Mouse (Mus musculus) midbrain, embryonic 16.5 days (tissue): ENCODE data around the gene Ndnf. TPM values are rescaled to one million over a fixed set of nuclear protein-coding genes. Genes with fewer than 3 reads are reported as not detected.

Experiments used
- ATAC-seq: fragments of 200-750 bp; cut with Nextera tagmentation; 2 replicates; pipeline ENCODE4 v1.8.0; 2017; ENCODE audit warnings: moderate TSS enrichment
- H3K27ac ChIP-seq: fragments of 300-500 bp; sonication (generic); 2 replicates; pipeline ENCODE4 v1.5.1; 2014; ENCODE audit warnings: mild to moderate bottlenecking, low read length, mixed read lengths
- H3K27me3 ChIP-seq: fragments of 300-500 bp; sonication (generic); 2 replicates; pipeline ENCODE4 v1.6.1; 2014; ENCODE audit warnings: low read depth, low read length, mixed read lengths; ENCODE audit not compliant: control insufficient read depth, insufficient read depth
- H3K36me3 ChIP-seq: fragments of 300-500 bp; sonication (generic); 2 replicates; pipeline ENCODE4 v1.6.1; 2014; ENCODE audit warnings: mild to moderate bottlenecking, low read length, moderate library complexity, mixed read lengths; ENCODE audit not compliant: control insufficient read depth, insufficient read depth
- H3K4me1 ChIP-seq: fragments of 300-500 bp; sonication (generic); 2 replicates; pipeline ENCODE4 v1.6.1; 2014; ENCODE audit warnings: mild to moderate bottlenecking, low read length, mixed read lengths; ENCODE audit not compliant: control insufficient read depth, insufficient read depth
- H3K4me2 ChIP-seq: fragments of 300-500 bp; sonication (generic); 2 replicates; pipeline ENCODE4 v1.6.1; 2014; ENCODE audit warnings: mild to moderate bottlenecking, low read length, mixed read lengths
- H3K4me3 ChIP-seq: fragments of 300-500 bp; sonication (generic); 2 replicates; pipeline ENCODE4 v1.5.1; 2014; ENCODE audit warnings: low read depth, mild to moderate bottlenecking, low read length, moderate library complexity, mixed read lengths
- H3K9ac ChIP-seq: fragments of 300-500 bp; sonication (generic); 2 replicates; pipeline ENCODE4 v1.6.1; 2014; ENCODE audit warnings: low read depth, low read length, mixed read lengths
- H3K9me3 ChIP-seq: fragments of 300-500 bp; sonication (generic); replicated peaks from 2 replicates; pipeline ENCODE4 v1.6.1; 2014; ENCODE audit warnings: mild to moderate bottlenecking, low read length, mixed read lengths; ENCODE audit not compliant: control insufficient read depth, poor library complexity, severe bottlenecking
- WGBS: fragments of 180-500 bp; shearing (Covaris S2); extraction: QIAGEN DNeasy Blood & Tissue Kit; methylation state at CpG from one replicate; pipeline ENCODE4 v1.1.7; 2014; 5-methylcytosine and 5-hydroxymethylcytosine counted together
- polyA plus RNA-seq: library from polyadenylated mRNA; unstranded; fragments of >200 nt; fragmentation: Nextera tagmentation; extraction: Ambion mirVana; gene quantifications from 2 replicates; pipeline ENCODE4 v1.2.1, GENCODE M21; 2015

Ndnf gene
- polyA plus RNA-seq, 1 experiment from 2014 or later, result 3.8 TPM

- WGBS, result 61% methylated on average over 2 of the region's 2 CpGs
- ATAC-seq, result no peak
Measured at GRCm38 (mm10) chr6:65725677-65726076, 54.3 kb downstream of the Ndnf start.

DNA sequence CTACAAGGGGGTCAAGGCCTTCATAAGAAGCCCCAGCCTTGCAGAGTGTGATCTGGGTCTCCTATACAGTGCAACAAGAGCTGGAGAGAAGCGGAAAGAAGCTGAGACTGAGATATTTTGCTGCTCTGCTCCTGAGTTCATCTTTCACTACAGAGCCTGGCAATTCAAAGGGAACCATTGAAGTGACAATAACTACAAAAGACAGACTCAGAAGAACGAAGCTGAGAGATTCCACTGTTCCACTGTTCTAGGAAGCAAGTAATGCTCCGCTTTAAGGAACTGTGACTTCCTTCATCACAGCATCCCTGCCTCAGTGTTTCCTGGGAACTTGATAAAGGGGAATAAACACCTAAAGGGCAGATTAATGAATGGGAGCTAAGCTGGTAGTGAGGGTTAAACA lies 56.9 kb downstream of the Ndnf start:
- no peak overlapping the region for H3K9ac ChIP-seq
- H3K4me2 ChIP-seq, result no peak overlapping the region
- no peaks in the 10 kb centered on the region for H3K36me3 ChIP-seq
- WGBS, result 63% methylated on average over 3 of the region's 3 CpGs
- H3K4me1 ChIP-seq, result no peaks in the 10 kb centered on the region
- H3K27me3 ChIP-seq, result no peaks in the 10 kb centered on the region
- H3K4me3 ChIP-seq, result no peak overlapping the region
- no peak overlapping the region for H3K27ac ChIP-seq
- no peak for ATAC-seq
- H3K9me3 ChIP-seq, result no peaks in the 10 kb centered on the region

More at GRCm38 (mm10) chr6:65725677-65726076, 54.3 kb downstream of the Ndnf start:
- Histone ChIP-seq H3K4me1 (no peaks in the 10 kb centered on the region), H3K9me3 (no peaks in the 10 kb centered on the region), H3K27ac (no peak overlapping the region), H3K9ac (no peak overlapping the region), H3K4me2 (no peak overlapping the region), H3K4me3 (no peak overlapping the region), H3K36me3 (no peaks in the 10 kb centered on the region), H3K27me3 (no peaks in the 10 kb centered on the region)

DNA sequence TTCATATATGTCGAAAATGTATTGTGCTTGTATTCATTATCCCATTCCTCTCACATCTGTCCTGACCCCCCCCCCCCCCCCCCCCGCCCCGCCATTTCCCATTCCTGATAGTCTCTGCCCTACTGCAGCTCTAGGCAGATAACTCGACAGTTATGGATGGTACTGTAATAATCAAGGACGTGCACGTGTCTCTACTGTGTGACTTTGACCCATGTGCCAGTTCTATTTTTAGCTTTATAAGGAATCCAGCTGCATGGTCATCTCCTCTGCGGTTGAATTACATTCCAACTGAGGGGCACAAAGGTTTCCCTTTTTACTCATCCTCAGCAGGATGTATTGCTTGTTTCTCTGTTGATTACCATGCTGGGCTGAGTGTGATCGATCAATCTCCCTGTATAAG lies 68.1 kb downstream of the Ndnf start:
- Histone ChIP-seq H3K9me3 (no peaks in the 10 kb centered on the region), H3K4me1 (no peaks in the 10 kb centered on the region), H3K4me2 (no peak overlapping the region), H3K27ac (no peak overlapping the region), H3K4me3 (no peak overlapping the region), H3K27me3 (no peaks in the 10 kb centered on the region), H3K36me3 (no peaks in the 10 kb centered on the region), H3K9ac (no peak overlapping the region)
- ATAC-seq, result no peak
- 71% methylated on average over 7 of the region's 8 CpGs for WGBS

- 15% methylated on average over 1 of the region's 1 CpGs for WGBS
- no peak for ATAC-seq
- no peak overlapping the region for H3K4me2 ChIP-seq
- peaks cover 7% of the 10 kb centered on the region; the same call in 1 of the 2 replicates for H3K9me3 ChIP-seq
- H3K4me3 ChIP-seq, result no peak overlapping the region
- no peak overlapping the region for H3K9ac ChIP-seq
- no peaks in the 10 kb centered on the region for H3K4me1 ChIP-seq
- H3K27me3 ChIP-seq, result no peaks in the 10 kb centered on the region
- H3K27ac ChIP-seq, result no peak overlapping the region
- no peaks in the 10 kb centered on the region for H3K36me3 ChIP-seq
Measured at GRCm38 (mm10) chr6:65743144-65743870, 71.9 kb downstream of the Ndnf start.

DNA sequence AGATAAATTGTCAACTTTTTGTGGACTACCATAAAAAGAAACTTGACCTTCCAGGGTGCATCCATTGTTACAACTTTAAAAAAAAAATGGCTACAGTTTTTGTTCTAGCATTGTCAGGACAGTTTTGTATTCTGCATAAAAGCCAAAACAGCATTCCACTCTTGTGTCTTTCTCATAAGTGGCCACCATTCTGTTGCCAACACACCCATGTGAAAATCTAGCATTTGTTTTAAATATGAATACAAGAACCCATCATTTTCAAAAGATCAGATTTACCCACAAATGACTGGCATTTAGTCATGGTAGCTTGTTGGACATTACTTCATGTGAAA lies 72.4 kb downstream of the Ndnf start:
- no peak overlapping the region for H3K4me3 ChIP-seq
- H3K27me3 ChIP-seq, result no peaks in the 10 kb centered on the region
- no peak overlapping the region for H3K27ac ChIP-seq
- no peak overlapping the region for H3K9ac ChIP-seq
- peaks cover 7% of the 10 kb centered on the region; the same call in 1 of the 2 replicates for H3K9me3 ChIP-seq
- ATAC-seq, result no peak
- no peak overlapping the region for H3K4me2 ChIP-seq
- H3K36me3 ChIP-seq, result no peaks in the 10 kb centered on the region
- H3K4me1 ChIP-seq, result no peaks in the 10 kb centered on the region

- Histone ChIP-seq H3K4me1 (no peaks in the 10 kb centered on the region), H3K27me3 (no peaks in the 10 kb centered on the region), H3K36me3 (no peaks in the 10 kb centered on the region), H3K4me3 (no peak overlapping the region), H3K9me3 (no peaks in the 10 kb centered on the region), H3K27ac (no peak overlapping the region), H3K9ac (no peak overlapping the region), H3K4me2 (no peak overlapping the region)
- no peak for ATAC-seq
- 51% methylated on average over 7 of the region's 7 CpGs for WGBS
Measured at GRCm38 (mm10) chr6:65758214-65758613, 86.8 kb downstream of the Ndnf start.

GRCm38 (mm10) chr6:65759174-65759573 lies 87.8 kb downstream of the Ndnf start:
- no peaks in the 10 kb centered on the region for H3K27me3 ChIP-seq
- WGBS, result 90% methylated on average over 5 of the region's 5 CpGs

GRCm38 (mm10) chr6:65760073-65760472 lies 88.7 kb downstream of the Ndnf start:
- Histone ChIP-seq H3K27me3 (no peaks in the 10 kb centered on the region), H3K9me3 (no peaks in the 10 kb centered on the region), H3K36me3 (no peaks in the 10 kb centered on the region), H3K4me3 (no peak overlapping the region), H3K4me1 (no peaks in the 10 kb centered on the region), H3K4me2 (no peak overlapping the region), H3K27ac (no peak overlapping the region), H3K9ac (no peak overlapping the region)
- ATAC-seq, result no peak
- WGBS, result 89% methylated on average over 3 of the region's 3 CpGs

More at GRCm38 (mm10) chr6:65759174-65759573, 87.8 kb downstream of the Ndnf start:
- Histone ChIP-seq H3K4me2 (no peak overlapping the region), H3K4me3 (no peak overlapping the region), H3K9ac (no peak overlapping the region), H3K9me3 (no peaks in the 10 kb centered on the region), H3K36me3 (no peaks in the 10 kb centered on the region), H3K27ac (no peak overlapping the region), H3K4me1 (no peaks in the 10 kb centered on the region)
- no peak for ATAC-seq
